Mouse (Mus musculus) adrenal gland, adult 18-20 months (tissue): ENCODE measurements around the gene Slc19a1. TPM values are rescaled to one million over a fixed set of nuclear protein-coding genes. Genes with fewer than 3 reads are reported as not detected.

ENCODE experiments used
- DNase-seq, 2 experiments: peaks; one replicate each; pipeline ENCODE4 v3.0.0; 2021 to 2022; ENCODE audit warnings: low spot score in 2 of 2
- total RNA-seq, 2 experiments: library from RNA; stranded (reverse); gene quantifications; 1 replicate in 1 of 2; 2 replicates in 1 of 2; pipeline ENCODE4 v1.2.3; 2021

Gene Slc19a1
- total RNA-seq, 2 experiments from 2014 or later: 17.6 to 26.6 TPM

DNA sequence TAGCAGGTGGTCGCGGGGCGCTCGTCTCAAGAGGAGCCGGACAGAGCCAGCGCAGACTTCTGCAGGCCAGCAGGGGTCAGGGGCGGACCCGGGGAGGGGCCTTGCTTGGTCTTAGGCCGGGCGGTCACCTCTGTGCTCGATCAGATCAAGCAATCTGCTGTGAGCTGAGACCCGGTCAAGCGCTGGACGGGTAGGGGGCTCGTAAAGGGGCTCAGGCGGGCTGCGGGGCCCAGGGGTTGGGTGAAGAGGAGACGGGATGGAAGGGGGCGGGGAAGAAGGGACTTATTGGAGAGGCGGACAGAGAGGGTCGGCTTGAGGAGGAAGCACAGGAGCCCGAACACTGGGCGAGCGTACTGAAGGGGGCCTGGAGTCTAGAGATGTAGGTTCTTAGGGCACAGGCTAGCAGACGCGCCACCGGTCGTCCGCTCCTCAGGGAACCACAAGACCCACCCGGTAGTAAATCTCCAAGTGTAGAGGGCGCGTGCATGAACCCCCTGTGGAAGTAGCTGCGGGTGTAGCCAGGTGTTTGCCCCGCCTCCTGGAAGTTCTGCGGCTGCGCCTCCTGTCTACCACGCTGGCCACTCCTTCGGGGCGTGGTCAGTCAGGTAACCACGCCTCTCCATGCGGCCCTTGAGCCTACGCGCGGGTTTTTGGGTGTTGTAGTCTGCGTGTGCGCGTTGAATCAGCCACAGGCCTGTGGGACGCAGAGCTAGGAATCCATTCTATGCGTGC lies 716 bp downstream of the Slc19a1 start:
- peak; percentile 89 to 91 for DNase-seq

DNA sequence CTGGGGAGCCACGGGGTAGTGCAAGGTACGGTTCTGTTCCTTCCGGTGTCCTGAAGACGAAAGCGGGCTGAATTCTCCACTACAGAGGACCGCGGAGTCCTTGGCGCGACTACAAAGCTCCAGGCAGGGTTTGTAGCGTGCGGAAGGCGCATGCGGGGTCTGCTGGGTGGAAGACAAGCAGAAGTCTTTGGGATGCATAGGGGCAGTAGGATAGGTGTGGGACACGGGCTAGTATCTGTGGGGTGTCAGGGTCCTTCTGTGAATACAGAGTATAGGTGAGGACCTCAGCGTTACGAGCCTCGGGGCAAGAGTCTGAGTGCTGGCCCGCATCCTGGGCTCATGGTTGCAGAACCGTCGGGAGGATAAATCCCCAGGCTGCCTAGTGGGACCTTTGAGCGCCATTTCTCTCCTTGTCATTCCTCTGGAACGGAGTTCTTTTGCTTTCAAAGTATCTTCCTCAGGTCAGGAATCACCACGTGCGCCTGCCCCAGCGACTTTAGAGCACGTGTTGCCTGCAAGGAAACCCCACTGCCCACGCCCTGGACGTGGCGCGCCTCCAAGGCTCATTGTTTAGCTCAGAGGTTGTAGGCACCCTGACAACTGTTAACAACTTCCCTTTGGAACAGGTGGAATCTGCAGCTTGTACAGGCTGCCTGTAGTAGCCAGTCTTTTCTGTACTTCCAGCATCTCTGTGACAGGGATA lies 1.4 kb downstream of the Slc19a1 start:
- peak; percentile 34 to 36 for DNase-seq

DNA sequence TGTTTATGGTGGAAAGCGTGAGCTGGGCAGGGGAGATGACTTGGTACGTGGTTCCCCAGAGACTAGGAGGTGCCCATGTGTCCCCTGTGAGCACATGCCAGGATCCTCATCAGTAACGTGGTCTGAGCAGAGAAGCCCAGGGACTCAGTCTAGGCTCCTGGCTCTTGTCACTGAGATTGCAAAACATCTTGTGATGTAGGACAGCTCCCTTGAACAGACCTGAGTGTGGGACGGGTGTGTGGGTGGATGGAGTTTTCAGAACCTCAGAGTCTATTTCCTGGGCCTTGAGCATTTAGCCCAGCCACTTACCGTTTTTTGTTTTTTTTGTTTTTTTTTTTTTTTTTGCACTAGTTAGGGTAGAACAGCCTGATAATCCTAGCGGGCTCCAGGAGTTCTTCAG lies 3.4 kb downstream of the Slc19a1 start:
- no peak for DNase-seq

DNA sequence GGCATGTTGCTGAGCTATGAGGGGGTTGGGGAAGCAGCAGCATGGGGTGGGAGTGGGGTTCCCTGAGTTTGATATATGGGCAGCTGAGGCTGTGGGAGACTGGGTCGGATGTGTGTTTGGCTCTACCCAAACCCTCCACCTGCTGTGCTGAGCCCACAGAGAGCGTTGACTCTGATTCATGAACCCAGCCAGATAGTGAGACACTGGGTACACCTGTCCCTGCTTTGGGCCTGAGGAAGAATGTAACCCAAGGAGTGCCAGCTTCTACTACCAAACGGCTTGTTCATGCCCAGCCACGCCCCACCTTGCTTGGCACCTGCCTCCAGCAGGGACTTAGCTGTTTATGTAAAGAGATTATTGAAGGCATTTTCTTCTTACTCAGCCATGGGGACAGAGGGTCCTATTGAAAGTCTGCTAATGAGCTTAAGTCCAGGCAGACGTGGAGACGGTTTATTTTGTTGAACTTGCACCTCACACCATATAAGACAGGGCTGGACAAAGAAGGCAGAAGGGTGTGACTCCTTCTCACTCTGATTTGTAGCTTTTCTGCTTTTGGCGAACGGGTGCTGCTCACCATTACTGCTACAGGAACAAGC lies 6.6 kb downstream of the Slc19a1 start:
- DNase-seq: no peak

DNA sequence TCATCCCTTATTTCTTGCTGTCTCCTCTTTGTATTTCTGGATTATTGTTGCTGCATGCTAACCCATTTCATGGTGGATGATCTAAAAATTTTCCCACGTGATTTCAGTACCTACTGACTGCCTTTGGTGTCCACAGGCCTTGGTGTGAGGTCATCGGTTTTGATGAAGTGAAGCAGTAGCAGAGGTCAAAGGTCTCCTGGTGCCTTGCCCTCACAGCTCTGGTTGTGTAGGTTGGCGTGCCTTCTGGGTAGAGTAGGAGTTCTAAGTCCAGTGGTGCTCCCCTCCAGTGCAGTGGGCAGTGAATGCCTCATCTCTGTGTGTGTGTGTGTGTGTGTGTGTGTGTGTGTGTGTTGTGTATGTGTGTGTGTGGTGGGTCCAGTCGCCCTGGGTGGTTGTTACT lies 16.2 kb downstream of the Slc19a1 start:
- DNase-seq: no peak

DNA sequence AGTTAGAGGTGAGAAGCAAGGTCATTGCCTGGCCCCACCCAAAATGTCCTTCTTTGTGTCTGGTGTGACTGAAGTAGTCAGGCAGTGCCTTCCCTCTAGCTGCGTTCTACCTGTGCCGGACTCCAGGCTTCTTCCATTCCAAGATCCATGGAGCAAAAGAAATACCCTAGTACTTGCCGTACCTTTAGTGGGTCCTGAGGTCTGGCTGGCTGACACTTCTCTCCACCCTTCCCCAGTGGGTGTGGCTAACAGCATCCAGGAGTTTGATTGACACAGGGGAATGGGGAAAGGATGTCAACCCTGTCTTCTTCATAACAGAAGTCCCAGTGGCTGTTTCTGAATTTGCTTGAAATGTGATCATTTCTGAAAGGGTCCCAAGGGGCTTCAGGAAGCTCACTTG lies 16.6 kb downstream of the Slc19a1 start:
- DNase-seq: no peak

DNA sequence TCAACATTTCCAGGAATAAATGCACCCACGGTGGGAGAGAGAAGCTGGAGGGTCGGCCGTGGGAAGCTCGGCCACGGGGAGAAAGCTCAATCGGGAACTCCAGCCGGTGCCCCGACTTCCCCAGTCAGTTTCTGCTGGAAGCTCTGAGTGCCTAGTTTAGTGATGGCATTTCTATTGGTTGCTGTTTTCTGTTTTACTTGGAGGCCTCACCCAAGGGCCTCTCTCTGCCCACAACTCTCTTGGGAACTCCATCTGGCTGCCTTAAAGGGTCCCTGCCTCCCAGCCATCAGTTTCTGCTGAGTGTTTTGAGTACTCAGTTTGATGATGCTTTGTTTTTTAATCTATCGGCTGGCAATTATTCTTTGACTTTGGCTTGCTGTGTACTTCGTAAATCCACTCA lies 24.7 kb downstream of the Slc19a1 start:
- DNase-seq: no peak

DNA sequence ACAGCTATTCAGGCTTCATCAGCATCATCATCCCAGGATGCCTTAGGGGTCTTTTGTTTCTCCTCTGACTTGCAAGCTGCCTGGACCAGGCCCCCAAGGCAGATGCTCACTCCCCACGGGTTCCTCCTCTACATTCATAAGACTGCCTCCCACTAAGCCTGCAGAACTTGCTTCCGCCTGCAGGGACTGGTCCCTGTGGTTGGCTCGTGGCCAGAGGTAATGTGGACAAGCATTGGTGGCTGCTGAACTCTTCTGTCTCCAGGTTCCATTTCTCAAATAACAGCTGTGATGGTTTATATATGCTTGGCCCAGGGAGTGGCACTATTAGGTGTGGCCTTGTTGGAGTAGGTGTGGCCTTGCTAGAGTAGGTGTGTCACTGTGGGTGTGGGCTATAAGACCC lies 29.4 kb downstream of the Slc19a1 start:
- DNase-seq: no peak

DNA sequence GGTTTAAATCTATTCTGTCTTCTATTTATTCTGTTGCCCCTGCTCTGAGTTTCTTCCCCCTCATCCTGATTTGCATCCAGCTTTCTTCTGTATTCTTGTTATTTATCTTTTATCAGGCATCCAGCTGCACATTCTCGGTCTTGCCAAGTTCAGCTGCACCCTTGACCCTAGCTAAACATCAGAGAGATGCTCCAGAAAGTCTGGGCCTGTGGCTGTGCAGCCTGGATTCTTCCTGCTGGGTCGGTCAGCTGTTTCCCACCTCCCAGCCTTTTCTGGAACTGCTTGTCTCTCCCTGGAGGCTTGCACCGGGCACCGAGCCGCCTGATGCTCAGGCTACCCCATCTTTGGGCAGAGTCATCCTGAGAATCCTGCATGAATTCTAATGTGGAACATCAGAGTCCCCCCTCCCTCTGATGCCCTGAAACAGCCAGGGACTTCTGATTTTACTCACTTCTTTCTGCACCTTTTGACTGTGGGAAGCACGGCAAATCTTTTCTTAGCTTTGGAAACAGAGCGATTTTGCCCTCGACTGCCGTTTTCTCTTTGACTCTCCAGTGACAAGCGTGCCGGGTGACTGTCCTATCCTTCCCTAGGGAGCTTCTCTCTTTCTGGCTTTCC lies 30.5 kb downstream of the Slc19a1 start:
- no peak for DNase-seq

DNA sequence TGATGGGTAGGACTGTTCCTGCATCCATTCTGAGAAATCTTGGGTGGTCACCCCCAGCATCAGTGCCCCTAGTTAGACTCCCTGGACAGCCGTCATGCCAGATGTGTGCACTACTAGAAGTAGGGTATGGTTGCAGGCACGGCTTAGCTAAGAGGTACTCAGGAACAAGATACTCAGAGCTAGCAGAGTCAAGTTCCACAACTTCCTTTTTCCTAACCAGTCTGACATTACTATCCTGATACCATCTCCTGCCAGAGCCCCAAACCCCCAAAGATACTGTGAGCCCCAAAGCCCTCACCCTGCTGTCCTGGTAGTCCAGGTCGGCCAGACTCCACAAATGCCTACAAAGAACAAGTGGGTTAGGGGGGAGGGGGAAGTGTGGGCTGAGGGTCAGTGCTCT lies 32.2 kb downstream of the Slc19a1 start:
- DNase-seq: no peak

DNA sequence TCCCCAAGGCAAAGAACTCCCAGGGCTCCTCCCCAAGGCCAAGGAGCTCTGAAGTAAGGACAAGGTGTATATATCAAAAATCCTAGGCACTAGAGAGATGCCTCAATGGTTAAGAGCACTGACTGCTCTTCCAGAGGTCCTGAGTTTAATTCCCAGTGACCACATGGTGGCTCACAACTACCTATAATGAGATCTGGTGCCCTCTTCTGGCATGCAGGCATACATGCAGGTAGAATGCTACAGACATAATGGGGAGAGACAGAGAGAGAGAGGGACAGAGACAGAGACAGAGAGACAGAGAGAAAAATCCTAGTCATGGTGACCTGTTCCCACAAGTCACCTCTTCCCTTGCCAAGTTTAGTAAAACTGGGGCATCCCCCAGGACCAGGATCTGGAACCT lies 32.6 kb downstream of the Slc19a1 start:
- no peak for DNase-seq

DNA sequence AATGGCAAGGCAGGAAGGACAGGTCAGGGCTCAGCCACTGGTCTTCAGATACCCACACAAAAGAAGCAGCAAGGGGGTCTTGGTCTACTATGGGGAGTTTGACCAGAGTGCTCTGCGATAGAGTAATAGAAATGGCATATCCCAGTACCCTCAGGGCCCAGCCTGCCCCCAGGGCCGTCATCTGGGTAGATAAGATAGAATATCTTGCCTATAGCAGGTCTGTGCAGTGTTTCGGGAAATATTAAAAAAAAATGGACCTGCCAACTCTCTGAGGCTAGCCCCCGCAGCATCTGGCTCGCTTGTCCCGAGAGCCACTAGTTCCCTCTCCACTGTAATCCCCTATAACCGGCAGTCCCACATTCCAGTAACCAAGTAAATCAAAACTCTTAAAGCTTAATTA lies 36.4 kb downstream of the Slc19a1 start:
- DNase-seq: no peak

DNA sequence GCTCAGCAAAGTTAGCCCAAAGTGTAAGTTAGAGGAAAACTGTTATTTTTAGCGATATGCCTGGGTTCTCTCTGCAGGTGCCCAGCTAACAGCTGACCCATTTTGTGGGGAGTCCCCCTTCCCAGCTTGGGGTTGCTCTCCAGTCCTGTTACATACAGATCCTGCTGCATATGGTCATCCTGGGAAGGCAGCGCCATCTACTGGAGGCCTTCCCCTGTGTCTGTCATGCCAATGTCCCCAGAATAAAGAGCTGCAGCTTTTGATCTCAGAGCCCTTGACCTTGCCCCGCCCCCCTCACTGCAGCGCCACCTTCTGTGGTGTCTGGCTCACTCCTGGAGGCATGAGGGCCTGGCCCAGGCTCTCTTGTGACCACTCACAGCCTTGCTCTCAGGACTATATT lies 38.0 kb downstream of the Slc19a1 start:
- peak; percentile 67 to 70 for DNase-seq

DNA sequence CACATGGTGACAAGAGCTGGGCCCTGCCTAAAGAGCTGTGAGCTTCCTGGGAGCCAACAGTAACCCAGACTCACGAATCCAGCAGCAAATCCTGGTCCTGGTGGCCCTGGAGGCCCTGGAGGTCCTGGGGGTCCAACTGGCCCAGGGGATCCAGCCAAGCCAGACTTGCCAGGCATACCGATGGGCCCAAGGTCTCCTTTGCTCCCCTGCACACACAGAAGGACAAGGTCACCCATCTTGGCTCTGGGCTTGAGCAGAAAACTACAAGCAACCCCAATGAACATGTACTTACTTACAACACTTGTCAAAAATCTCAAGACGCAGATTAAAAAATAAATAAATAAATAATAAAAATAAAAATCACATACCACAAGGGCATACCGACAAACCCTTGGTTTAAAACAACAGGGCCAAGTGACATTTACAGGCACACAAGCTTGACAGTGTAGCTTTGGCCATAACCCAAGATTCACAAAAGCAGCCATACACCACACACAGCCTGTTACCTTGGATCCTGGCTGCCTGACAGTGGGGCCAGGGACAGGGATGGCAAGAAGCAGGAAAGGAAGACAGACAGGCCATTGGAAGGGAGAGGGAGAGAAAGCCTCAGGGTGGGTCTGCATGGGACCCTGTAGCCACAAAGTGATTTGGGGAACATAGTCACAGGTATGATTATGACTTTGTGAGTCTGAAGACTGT lies 42.4 kb downstream of the Slc19a1 start:
- DNase-seq: no peak

DNA sequence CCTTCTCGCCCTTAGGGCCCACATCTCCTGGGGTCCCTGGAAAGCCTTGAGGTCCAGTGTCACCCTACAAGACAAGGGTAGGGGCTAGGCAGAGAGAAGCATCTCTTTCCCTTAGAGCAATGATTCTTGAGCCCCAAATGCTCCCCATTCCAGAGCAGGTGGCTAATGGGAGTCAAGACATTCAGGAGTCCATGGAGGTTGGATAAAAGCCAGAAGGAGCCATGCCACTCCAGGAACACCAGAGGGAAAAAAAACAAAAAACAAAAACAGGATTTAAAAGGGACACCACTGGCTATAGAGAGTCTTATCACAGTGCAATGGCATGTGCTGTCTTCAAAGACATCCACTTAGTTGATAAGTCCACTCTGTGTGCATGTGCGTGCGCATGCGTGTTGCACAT lies 46.4 kb downstream of the Slc19a1 start:
- no peak for DNase-seq

DNA sequence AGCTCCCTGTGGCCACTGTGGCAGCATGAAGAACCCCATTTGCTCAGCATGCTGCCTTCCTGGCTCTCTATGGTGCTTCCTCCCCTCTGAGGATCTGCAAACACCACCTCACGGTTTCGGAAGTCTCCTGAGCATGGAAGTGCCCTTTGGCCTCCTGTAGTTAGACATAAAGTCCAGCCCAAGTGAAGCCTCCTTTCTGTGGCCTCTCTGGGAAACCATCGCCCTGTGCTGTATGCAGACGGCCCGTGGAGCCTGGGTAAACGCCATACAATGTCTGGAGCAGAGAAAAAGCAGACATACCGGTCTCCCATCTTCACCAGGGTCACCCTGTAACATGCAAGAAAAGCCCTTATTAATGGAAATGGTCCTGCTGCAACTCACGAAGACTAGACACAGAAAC lies 46.9 kb downstream of the Slc19a1 start:
- DNase-seq: no peak

DNA sequence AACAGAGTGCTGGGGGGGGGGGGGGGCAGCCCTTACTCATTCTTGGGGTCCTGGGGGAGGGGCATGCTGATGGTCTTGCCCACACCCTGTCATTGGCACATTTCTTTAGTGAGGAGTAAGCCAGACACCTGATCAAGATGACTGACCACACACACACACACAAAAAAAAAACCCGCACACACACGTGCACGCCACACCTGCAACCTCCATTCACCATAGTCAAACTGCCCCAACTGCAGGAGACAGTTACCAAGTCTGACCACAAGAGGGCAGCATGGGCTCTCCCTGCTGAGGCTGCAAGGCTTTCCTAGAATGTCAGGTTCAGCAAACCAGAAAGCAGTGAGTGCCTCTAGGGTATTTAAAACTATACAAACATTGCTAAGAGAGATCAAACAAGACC lies 50.4 kb downstream of the Slc19a1 start:
- DNase-seq: peak; percentile 79 to 82

DNA sequence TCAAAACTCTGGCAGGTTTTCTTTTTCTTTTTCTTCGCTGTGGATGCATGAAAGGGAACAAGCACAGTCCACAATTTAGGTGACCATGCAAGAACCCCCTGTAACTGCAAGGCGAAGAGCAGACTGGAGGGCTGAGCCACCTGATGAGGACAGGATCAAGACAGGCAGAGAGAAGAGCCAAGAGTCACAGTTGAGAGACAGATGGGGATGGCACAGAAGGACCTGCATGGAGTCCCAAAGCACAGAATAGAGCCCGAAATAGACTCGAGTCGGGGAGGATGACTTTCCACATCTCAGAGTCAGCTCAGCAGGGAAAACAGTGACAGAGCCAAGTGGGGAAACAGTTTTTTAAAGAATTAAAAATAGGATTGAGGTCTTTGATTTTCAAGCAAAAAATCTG lies 50.9 kb downstream of the Slc19a1 start:
- no peak for DNase-seq

DNA sequence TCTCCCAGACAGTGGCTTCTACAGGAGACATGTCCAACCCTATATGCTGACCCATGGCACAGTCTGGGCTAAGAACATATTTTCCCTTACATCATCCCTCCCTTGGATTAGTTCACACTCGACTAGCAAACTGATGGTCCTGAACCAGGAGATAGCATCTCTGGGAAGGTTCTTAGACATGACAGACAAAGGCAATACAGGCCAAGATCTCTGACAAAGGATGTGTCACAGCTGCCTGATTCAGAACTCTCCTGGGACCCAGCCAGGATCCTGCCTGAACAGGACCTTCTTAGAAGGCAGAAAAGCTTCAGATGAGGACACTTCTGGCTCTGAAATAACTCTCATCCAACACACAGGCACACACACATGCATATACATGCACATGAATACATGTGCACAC lies 52.5 kb downstream of the Slc19a1 start:
- DNase-seq: no peak

DNA sequence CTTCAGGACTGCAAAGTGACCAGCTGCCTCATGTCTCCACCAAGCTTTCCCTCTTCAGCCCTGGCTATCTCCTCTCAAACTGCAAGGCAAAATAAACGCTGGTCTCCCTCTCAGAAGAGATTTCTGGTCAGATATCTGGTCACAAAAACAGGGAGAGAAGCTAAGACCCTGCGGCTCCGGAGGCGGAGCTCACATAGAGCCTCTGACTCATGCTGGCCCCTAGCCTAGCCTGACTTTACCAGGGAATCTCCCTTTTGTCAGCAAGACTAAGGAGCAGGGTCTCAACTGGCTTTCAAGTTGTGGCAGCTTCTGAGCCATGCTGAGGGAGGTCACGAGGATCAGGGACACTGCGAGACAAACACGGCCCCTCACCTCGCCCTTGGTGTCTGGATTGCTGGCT lies 57.3 kb downstream of the Slc19a1 start:
- peak; percentile 37 to 49 for DNase-seq

DNA sequence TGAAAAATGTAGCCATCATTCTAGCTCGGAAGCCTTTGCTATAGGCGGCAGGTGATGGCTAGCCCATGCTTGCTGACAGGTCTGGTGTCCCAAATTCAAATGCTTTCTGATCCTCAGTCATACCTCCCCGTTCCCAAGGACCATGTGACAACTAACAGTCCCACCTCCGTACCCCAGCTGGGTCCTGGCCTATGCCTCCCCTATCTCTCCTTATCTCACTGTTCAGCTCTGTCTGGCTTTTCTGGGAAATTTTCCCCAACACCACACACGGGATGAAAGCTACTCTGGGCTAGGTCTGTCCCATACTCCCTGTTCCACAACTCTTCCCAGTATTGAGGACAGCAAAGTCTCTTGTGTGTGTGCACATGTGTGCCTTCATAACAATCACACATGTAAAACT lies 58.0 kb downstream of the Slc19a1 start:
- DNase-seq: no peak
